Mouse (Mus musculus) bone marrow macrophage, adult 2 months (primary cell): Measurements from ENCODE around the gene Usp12.

Experiments used
- CTCF ChIP-seq: IDR thresholded peaks from 2 replicates; pipeline ENCODE4 v1.5.1; 2012; ENCODE audit warnings: low read depth, mild to moderate bottlenecking, low read length, moderate library complexity
- POLR2A ChIP-seq: IDR thresholded peaks from 2 replicates; pipeline ENCODE4 v1.6.1; 2012; ENCODE audit warnings: mild to moderate bottlenecking, low read depth, low read length, borderline replicate concordance

- TF ChIP-seq POLR2A, result no peak
- no peak for TF ChIP-seq CTCF
These were observed 38.1 kb upstream of the Usp12 start, which contains the start of gene Rpl21 for GRCm38 (mm10) chr5:146832769-146833448.
